Mouse (Mus musculus) layer of hippocampus, adult 2 months (tissue): Measurements from ENCODE around the gene Plcb3. TPM values are rescaled to one million over a fixed set of nuclear protein-coding genes. Genes with fewer than 3 reads are reported as not detected.
"Not testable (repeated sequence)": the region's sequence is repeated elsewhere in the genome, so short reads cannot be mapped to it uniquely, and the experiment has no call there.

Source experiments
- DNase-seq, 2 experiments: peaks; one replicate each; pipeline ENCODE4 v3.0.0; 2022; ENCODE audit warnings: low spot score in 2 of 2
- H3K27ac ChIP-seq: fragments of 200-600 bp; 2 replicates; pipeline ENCODE4 v1.8.1; 2022
- H3K4me3 ChIP-seq: fragments of 200-600 bp; 2 replicates; pipeline ENCODE4 v1.8.1; 2022; ENCODE audit warnings: mild to moderate bottlenecking
- CTCF ChIP-seq: fragments of 200-600 bp; conservative IDR thresholded peaks from 2 replicates; pipeline ENCODE4 v1.8.1; 2022; ENCODE audit warnings: antibody characterized with exemption, mild to moderate bottlenecking, moderate library complexity
- total RNA-seq, 2 experiments: library from RNA; stranded (reverse); gene quantifications; 2 replicates each; pipeline ENCODE4 v1.2.3; 2021

The Plcb3 gene
- total RNA-seq, 2 experiments from 2014 or later: 14.8 to 17.4 TPM

DNA sequence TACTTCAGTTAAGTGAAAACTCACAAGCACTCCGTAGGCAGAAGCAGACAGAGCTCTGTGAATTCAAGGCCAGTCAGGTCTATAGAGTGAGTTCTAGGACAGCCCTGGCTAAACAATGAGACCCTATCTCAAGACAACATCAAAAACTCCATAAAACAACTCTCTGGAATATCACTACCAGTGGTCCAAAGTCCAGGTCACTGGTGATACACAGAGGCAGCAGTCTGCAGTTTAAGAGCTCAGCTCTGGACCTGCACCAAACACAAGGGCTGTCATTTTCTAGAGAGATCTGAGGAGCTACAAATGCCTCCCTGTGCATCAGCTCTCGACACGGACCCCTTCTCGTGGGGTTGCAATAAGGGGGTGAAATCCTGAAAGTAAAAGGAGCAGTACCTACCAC lies 57.9 kb downstream of the Plcb3 start:
- no peak for DNase-seq
- no peak overlapping the region for H3K4me3 ChIP-seq
- no peak for TF ChIP-seq CTCF
- H3K27ac ChIP-seq: no peak overlapping the region

DNA sequence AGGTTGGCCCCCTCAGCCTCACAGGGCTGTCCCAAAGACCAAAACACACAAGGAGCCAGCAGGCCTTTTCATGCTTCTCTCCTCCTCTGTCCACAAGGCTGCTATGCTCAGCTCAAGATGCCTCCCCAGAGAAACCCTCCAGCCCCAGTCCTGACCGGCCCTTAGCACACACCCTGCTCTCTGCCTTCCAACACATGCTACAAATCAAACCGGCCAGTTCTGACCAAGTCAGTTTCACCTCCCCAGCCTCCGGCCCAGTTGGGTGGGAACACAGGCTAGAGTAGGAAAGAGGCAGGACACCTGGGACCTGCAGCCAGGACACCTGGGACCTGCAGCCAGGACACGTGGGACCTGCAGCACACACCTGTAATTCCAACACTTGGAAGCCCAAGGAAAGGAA lies 59.8 kb downstream of the Plcb3 start:
- H3K4me3 ChIP-seq: no peak overlapping the region
- H3K27ac ChIP-seq: no peak overlapping the region
- peak in 1 of 2 experiments; percentile 8 for DNase-seq
- no peak for TF ChIP-seq CTCF

DNA sequence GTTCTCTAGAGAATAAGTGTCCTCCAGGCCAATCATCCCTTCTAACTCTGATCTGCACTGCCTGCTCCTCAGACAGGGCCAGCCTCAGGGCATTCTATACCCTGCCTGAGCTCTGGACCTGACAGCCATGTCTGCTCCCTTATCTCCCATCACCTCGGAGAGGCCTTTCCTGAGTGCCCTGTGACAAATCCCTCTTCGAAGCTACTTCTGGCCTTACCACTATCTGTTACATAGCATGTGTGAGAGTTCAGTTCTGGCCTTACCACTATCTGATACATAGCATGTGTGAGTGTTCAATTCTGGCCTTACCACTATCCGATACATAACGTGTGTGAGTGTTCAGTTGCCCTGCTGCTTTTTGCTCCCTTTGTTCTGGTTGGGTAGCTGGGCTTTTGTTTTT lies 61.0 kb downstream of the Plcb3 start:
- H3K4me3 ChIP-seq: no peak overlapping the region
- TF ChIP-seq CTCF: no peak
- no peak overlapping the region for H3K27ac ChIP-seq
- DNase-seq: no peak

DNA sequence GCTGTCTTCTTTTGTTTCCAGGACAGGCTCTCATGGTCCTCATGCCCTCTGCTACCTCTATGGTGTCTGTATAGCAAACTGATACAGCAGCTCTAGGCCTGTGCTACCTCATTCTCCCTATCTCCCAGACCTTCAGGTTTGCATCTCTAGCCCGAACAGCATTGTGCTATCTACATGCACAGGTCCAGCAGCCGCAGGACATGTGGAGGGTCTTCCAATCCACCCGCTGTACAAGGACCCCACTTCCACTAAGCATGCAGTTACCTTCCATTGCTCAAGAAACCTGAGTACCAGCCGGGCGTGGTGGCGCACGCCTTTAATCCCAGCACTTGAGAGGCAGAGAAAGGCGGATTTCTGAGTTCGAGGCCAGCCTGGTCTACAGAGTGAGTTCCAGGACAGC lies 61.7 kb downstream of the Plcb3 start:
- no peak for DNase-seq
- TF ChIP-seq CTCF: no peak
- no peak overlapping the region for H3K4me3 ChIP-seq
- H3K27ac ChIP-seq: no peak overlapping the region

DNA sequence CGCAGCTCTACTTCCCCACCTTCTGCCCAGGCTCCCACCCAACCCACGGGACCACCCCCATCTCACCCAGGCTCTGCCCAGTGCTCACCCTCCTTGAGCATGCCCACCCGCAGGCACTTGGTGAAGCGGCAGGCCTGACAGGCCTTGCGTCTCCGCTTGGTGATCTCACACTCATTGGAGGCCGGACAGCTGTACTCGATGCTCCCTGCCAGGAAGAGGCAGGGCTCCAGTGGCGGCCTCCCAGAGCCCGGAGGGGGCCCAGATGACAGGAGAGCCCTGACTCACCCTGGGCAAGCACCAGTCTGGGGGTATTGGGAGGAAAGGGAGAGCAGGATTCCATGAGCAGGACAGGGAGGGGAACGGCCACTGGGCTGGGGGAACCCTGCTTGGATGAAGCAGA lies 62.3 kb downstream of the Plcb3 start:
- no peak overlapping the region for H3K27ac ChIP-seq
- TF ChIP-seq CTCF: no peak
- no peak overlapping the region for H3K4me3 ChIP-seq
- no peak for DNase-seq

DNA sequence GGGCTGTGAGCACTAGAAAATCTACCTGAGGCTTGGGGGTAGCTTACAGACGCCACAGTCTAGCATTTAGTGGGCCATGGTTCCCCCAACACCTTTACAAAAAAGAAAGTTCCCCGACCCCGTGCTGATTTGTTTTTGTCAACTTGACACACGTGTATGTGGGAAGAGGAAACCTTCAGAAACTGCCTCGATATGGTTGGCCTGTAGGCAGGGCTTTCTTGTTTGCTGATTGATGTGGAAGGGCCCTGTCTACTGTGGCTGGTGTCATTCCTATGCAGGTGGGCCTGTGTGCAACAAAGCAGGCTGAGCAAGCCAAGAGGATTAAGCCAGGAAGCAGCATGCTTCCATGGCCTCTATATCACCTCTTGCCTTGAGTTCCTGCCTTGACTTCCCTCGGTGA lies 63.2 kb downstream of the Plcb3 start:
- TF ChIP-seq CTCF: no peak
- H3K27ac ChIP-seq: no peak overlapping the region
- no peak for DNase-seq
- no peak overlapping the region for H3K4me3 ChIP-seq

DNA sequence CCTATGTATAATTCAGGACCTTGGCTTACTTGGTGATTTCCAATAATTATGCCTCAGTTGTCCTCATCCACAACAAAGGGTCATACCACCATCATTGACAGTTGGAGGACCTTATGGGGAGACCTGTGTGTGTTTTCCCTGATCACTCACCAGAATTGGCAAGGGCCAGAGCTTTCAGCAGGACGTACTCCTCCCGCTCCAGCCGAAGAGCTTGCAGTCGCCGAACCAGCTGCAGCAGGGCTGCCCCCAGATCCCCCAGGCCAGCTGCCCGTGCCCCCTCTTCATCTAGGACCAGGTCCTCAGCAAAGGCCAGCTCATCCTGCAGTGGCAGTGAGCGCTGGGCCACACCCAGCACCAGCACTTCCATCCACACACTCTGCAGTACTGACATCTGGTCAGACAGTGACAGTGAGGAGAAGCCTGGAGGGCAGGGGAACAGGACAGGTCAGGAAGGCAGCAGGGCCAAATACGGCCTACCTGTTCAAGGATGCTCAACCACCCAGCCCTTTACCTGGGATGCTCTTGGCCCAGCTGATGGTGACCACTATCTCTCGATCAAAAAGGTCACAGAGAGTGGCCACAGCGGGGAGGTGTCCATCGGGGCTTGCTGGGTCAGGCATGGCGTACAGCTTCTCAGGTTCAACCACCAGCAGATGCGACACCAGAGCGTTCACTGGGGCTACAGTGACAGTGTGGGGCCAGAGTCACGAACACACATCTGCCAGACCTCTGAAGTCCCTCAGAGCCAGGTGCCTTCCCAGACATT lies 63.9 kb downstream of the Plcb3 start:
- no peak overlapping the region for H3K4me3 ChIP-seq
- peak overlapping the region; percentile 59; the same call in 1 of the 2 replicates for H3K27ac ChIP-seq
- no peak for TF ChIP-seq CTCF
- no peak for DNase-seq

DNA sequence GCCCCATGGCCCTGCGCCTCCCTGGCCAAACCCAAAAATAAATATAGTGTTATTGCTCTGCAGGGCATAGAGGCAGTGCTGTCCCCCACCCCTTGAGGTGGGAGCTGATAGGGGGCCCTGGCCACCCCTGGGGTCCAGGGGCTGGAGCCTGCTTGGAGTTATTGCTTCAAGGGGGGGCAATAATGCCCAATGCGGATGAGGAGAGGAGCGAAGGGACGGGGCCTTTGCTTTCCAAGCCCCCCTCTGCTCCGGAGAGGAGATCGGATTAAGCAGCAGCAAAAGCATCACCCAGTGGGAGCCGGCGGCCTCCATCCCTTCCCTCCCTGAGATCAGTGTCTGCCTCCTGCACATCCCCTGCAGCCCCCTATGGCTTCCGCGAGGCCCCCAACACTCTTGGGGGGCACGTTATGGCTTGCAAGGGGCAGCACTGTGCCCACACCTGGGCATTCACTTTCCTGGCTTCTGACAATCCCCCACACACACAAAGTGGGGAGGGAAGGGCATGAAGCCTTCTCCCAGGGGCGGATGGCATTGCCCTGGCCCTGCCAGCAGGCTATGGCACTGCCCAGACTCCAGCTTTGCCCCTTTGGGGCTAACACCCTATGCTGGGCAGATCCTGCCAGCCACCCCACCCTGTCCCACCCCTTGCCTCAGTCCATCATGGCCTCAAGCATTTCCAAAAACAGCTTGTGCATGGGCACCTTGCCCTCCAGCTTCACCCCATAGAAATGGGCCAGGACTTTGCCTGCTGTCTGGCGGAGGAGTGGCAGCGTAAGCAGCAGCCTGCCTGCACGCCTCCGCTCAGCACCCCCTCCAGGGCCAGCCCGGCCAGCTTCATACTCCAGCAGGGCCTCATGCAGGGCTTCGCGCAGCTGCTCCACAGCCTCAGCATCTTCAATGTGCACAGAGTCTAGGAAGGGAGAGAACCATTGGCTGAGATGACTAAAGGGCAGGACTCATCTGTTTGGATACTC lies 64.9 kb downstream of the Plcb3 start:
- peak overlapping the region; percentile 19; the same call in 1 of the 2 replicates for H3K4me3 ChIP-seq
- DNase-seq: no peak

DNA sequence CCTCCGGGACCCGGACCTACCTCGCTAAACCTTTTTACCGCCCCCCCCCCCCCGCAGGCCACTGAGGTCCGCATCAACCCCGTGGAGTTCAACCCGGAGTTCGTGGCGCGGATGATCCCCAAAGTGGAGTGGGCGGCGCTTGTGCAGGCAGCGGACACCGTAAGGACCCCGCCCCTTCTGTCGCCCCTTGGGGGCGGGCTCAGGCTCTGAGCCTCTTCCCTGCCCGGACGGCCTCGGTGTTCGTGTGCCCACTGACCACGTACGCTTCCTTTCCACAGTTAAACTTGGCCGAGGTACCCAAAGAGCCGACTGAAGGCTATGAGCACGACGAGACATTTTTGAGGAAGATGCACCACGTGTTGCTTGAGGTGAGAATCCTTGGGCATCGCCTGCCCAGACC lies 66.0 kb downstream of the Plcb3 start:
- not testable (repeated sequence) for DNase-seq
- H3K27ac ChIP-seq: peak overlapping the region; percentile 99
- H3K4me3 ChIP-seq: peak overlapping the region; percentile 71

More for the DNA sequence above, 64.9 kb downstream of the Plcb3 start:
- peak overlapping the region; percentile 59; the same call in 1 of the 2 replicates for H3K27ac ChIP-seq
- no peak for TF ChIP-seq CTCF

DNA sequence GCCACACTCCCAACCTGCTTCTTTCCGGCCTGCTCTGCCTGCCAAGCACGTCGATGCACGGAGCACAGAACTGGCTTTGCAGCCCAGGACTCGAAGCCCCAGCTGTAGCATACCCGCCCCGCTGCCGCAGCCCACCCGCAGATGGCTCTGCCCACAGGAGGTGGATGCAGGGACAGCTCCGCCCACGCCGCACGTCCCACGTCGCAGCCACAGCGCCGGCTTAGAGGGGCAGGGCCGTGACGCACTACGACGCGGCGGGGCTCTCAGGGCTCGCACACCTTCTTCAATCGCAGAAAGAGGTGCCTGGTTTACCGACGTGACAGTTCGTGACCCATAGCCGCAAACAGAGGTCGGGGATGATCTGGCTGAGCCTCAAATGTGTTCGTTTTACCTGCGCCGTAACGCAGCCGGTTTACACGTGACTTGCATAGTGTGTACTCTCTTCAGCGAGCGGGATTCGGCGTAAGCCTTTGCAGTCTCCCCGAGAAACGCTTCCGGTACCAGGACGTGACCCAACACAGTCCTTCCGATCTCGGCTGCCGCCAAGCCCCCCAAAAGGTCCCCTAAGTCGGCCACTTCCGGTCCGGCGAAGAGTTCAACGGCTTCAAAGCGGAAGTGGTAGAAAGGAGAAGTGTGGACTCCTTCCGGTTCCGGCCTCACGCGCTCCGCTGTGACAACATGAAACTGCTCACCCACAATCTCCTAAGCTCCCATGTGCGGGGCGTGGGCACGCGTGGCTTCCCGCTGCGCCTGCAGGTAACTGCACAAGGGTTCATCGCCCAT lies 66.6 kb downstream of the Plcb3 start, which contains the start of the genes Trmt112 and Prdx5:
Gene Trmt112, plus strand, starts transcription at position 192 of the 783 bp plus-strand sequence.
Gene Prdx5, minus strand, starts transcription at position 600 of the 783 bp plus-strand sequence.
- TF ChIP-seq CTCF: 0 out of 2 replicates have a peak, but pooled peaks have one; percentile 13
- Histone ChIP-seq H3K27ac (peak within 1 kb of the TSS; percentile 99), H3K4me3 (peak within 1 kb of the TSS; percentile 71)
- peak; percentile 90 to 95 for DNase-seq

DNA sequence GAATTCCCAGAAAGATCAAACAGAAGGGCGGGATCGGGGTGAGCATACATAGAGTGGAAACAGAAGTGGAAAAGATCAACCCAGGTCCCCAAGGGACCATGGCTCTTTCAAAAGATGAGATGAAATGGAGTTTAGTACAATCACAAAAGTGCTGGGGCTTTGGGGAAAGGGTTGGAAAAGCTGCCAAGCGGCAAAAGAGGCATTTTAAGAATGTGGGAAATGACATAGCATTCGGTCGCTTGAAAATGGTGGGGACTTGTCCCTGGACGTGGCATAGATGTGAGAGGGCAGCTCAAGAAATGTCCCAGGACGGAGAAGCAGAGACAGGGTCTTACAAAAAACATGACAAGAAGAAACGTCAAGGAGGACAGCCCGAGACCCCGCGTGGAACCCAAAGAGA lies 67.2 kb downstream of the Plcb3 start:
- Histone ChIP-seq H3K27ac (peak overlapping the region; percentile 99), H3K4me3 (peak overlapping the region; percentile 71)
- no peak for DNase-seq
- TF ChIP-seq CTCF: no peak

DNA sequence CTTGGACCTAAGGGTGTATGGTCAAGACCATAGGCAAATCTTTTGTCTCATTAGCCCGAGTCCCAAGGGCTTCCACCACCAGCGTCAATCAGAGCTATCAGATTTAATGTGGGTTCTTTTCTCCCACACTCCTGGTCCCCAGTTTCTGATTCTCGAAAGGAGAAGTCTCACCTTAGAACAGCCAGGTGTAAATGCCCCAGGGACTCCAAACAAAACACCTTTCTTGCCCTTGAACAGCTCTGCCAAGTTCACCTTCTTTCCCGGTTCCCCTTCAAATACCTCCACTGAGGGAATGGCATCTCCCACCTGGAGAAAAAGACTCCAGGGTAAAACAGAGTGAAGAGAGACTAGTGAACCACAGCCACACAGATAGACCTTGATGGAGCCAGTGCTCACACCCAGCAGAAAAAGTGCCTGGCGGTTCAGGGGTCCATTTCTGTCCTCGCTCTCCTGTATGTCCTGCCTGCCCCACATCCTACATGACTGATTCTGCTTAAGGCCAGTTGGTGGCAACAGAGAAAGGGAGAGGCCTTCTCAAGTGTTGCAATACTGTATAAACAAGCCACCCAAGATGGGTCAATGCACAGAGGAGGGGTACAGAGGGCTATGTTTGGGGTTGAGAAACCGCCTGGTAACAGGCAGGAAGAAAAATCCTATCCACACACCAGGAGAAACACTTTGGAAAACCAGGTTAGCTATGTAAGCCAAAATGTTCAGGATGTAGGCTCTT lies 68.3 kb downstream of the Plcb3 start:
- DNase-seq: no peak
- peak overlapping the region; percentile 99; the same call in 1 of the 2 replicates for H3K27ac ChIP-seq
- peak overlapping the region; percentile 71 for H3K4me3 ChIP-seq
- no peak for TF ChIP-seq CTCF
